Mouse (Mus musculus) regulatory T cell (primary cell): Measurements from ENCODE around the gene Bmp2.

Experiments used
- in situ Hi-C: fragments of 300-600 bp; cut with MboI, MseI; formaldehyde crosslinking; loops from one replicate; pipeline ENCODE4 v1.15.1; 2025; ENCODE audit warnings: high pct_unique_total_duplicates

The Bmp2 gene

DNA sequence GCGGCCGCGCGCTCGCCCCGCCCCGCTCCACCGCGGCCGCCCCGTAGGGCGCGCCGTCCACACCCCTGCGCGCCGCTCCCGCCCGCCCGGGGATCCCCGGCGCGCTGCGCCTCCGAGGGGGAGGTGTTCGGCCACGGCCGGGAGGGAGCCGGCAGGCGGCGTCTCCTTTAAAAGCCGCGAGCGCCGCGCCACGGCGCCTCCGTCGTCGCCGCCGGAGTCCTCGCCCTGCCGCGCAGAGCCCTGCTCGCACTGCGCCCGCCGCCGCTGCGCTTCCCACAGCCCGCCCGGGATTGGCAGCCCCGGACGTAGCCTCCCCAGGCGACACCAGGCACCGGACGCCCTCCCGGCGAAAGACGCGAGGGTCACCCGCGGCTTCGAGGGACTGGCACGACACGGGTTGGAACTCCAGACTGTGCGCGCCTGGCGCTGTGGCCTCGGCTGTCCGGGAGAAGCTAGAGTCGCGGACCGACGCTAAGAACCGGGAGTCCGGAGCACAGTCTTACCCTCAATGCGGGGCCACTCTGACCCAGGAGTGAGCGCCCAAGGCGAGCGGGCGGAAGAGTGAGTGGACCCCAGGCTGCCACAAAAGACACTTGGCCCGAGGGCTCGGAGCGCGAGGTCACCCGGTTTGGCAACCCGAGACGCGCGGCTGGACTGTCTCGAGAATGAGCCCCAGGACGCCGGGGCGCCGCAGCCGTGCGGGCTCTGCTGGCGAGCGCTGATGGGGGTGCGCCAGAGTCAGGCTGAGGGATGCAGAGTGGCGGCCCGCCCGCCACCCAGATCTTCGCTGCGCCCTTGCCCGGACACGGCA lies at the start of gene Bmp2:
Gene Bmp2, plus strand, starts transcription at position 129 of the 811 bp plus-strand sequence.
- in situ Hi-C loops, result no loop called here

GRCm38 (mm10) chr2:133505678-133506077 lies 46.3 kb upstream of the Bmp2 start:
- in situ Hi-C loops, result no loop called here

- in situ Hi-C loops, result no loop called here
Observed at GRCm38 (mm10) chr2:133507045-133507444, 44.9 kb upstream of the Bmp2 start.

DNA sequence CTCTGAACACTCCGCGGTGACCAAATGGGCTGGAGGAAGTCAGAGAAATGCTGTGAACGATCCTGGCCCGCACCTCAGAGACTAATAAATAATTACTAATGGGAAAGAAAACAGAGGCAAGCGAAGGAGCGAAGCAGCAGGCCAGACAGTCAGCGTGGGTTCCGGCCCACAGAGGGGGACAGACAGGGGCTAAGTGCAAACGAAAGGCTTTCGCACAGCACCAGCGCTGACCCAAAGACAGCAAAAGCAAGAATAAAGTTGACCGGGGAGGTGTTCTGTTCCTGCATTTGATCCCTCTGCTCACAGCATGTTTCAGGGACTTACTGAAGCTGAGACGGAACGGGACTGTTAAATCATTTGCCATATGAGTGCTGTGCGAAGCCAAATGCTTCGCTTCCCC lies 42.8 kb upstream of the Bmp2 start:
- in situ Hi-C loops, result no loop called here

DNA sequence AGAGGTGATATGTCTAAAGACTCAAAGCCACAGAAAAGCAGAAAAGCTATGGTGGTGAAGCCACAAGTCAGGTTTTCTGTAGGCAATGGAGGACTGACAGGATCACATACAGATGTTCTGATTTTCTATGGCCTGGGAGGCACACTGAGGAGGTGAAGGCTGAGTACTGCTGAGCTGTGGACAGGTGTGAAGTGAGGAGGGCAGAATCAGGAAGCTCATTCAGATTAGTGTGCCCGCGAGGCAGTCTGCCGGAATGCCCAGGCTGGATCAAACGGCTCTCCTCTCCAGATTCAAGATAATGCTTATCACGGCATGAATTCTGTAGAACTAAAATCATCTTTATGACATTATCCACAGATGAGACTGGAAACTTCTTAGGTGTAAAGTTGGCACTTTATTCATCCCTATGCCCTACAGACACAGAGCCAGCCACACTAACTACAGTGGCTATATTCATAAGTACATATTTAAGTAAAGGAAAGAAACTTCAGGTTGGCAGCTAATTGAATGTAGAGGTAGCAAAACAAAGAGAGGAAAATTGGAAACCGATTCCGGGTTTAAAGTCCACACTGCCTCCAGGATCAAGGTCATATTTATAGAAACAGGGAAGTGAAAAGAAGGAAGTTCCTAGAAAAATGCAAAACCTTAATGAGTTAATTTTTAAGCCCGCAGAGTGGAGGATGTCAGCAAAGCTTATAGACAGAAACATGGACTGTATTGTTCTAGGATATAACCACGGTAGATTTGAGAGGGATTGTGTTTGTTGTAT lies 40.8 kb upstream of the Bmp2 start:
- in situ Hi-C loops, result no loop called here

DNA sequence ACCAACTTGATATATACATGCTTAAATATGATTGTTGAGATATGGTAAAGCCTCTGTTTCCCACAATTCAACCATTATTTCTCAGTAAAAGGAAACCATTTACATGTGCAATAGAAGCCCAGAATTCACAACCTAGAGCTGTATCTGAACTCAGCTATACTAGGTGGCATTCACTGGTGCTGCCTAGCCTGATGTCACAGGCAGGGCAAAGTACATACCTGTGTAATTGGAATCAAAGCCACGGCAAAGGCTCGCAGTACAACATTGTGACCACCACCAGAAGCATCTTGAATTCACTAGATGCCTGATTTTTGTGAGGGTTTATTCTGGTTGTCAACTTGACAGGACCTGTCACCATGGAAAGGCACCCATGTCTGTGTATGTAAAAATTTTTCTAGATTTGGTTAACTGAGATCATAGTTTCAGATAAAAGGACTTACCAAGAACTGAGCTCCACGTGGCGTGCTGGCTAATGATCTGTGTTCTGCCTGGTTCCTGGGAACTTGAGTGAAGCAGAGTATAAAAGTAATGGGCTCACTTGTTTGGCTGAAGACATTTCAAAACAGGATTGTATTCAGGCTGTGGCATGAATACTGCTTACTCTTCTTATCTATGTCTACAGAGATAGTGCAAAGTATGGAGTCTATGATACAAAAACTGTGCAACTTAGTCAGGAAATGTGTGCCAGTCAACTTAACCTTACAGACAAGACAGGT lies 35.5 kb upstream of the Bmp2 start:
- in situ Hi-C loops, result no loop called here

DNA sequence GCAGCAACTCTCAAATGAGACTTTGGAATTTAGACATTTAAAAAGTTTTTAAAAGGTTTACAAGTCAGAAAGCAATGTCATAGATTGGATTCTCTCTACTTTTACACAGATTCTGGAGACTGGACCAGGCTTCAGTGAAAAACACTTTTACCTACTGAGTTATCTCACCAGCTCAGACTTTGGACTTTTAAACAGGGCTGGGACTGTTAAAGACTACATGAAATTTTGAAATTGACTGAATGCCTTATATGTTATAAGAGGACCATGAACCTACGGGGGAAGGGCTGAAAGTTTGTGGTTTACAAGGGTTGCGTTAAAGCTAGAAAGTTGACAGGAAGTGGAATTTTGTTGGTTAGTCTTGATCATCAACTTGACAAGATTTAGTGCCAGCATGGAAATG lies 34.1 kb upstream of the Bmp2 start:
- in situ Hi-C loops, result no loop called here

DNA sequence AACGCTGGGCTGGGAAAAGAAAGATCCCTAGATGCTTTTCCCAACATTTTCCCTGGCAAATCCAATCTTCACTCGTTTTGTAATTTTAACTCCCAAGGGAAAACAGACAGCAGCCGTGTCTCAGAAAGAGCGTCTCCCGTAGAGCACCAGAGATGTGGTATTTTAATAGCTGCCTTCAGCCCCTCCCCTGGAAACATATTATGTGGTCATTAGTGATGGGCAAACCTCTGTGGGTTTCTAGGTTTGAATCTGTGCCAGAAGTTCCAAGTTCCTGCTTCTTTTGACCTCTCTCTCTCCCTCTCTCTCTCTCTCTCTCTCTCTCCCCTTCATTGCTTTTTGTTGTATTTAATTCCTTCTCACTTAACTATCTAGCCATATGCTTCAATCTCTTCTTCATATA lies 30.8 kb upstream of the Bmp2 start:
- in situ Hi-C loops, result no loop called here

GRCm38 (mm10) chr2:133522121-133522520 lies 29.8 kb upstream of the Bmp2 start:
- in situ Hi-C loops, result no loop called here

- in situ Hi-C loops, result no loop called here
Observed at GRCm38 (mm10) chr2:133525621-133526181, 26.3 kb upstream of the Bmp2 start.

DNA sequence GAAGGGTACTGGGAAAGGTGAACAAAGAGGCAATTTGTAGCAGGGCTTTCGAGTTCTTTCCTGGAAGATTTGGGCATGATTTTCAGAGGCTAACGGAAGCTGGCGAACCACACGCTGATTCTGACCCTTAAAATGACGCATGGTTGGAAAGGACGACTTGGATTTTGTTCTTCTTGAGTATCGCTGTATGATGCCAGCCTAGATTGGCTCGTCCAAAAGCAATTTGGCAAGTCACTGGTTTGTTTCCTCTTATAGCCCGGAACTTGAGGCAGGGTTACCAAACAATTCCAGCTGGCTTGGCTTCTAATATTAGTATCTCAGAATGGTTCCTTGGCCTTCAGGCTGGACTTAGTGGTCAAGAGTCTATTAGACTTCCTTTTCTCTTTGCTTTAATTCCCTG lies 22.6 kb upstream of the Bmp2 start:
- in situ Hi-C loops, result no loop called here

DNA sequence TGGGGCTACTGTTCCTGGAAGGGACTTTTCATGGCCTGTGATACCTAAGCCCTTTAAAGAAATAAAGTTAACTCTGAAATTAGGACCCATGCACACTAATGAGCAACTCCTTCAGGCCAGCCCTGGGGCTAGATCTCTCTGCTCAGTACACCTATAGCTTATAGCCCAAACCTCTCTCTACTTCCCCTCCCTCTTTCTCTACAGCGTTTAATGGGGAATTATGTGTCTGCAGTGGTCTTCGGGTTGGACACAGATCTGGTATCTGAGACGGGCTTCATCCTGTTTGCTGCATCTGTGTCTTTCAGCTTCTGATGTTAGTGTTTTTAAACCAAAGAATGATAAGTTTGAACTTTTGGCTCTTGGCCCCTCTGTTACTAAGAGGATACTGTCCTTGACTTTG lies 18.9 kb upstream of the Bmp2 start:
- in situ Hi-C loops, result no loop called here

- in situ Hi-C loops, result no loop called here
Observed at GRCm38 (mm10) chr2:133535481-133535880, 16.5 kb upstream of the Bmp2 start.

- in situ Hi-C loops, result no loop called here
Observed at GRCm38 (mm10) chr2:133536812-133537211, 15.1 kb upstream of the Bmp2 start.

DNA sequence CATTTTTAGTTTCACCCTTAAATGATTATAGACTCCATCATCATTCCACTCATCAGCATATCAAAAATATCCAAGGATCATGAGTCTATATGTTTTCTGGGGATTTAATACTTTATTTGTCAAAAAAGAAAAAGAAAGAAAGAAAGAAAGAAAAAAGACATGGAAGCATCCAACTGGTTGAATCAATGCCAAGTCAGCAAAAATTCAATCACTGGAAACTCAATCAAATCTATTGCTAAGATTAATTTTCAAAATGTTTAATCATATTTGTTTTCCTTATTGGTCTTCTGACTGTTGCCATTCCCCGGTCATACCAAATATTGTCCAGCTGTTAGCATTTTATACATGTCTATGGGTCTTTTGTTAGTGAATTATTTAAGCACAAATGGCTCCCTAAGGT lies 11.3 kb upstream of the Bmp2 start:
- in situ Hi-C loops, result loop anchor here (10.0 kb wide), 1 partner anchor 436 kb away; no protein-coding TSS in a partner anchor

- in situ Hi-C loops, result no loop called here
Observed at GRCm38 (mm10) chr2:133550238-133550682, 1.7 kb upstream of the Bmp2 start.

DNA sequence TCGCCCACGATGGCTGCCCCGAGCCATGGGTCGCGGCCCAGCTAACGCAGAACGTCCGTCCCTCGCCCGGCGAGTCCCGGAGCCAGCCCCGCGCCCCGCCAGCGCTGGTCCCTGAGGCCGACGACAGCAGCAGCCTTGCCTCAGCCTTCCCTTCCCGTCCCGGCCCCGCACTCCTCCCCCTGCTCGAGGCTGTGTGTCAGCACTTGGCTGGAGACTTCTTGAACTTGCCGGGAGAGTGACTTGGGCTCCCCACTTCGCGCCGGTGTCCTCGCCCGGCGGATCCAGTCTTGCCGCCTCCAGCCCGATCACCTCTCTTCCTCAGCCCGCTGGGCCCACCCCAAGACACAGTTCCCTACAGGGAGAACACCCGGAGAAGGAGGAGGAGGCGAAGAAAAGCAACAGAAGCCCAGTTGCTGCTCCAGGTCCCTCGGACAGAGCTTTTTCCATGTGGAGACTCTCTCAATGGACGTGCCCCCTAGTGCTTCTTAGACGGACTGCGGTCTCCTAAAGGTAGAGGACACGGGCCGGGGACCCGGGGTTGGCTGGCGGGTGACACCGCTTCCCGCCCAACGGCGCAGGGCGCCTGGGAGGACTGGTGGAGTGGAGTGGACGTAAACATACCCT lies 995 bp downstream of the Bmp2 start:
- in situ Hi-C loops, result no loop called here

DNA sequence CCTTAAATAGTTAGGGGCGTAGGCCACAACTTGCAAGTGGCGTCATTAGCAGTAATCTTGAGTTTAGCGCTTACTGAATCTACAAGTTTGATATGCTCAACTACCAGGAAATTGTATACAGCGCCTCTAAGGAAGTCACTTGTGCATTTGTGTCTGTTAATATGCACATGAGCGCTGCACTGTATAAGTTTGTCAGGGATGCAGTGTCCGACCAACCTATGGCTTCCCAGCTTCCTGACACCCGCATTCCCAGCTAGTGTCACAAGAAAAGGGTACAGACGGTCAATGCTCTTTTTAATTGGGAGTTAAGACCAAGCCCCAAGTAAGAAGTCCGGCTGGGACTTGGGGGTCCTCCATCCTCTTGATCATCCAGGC lies 1.9 kb downstream of the Bmp2 start:
- in situ Hi-C loops, result no loop called here

- in situ Hi-C loops, result no loop called here
Observed at GRCm38 (mm10) chr2:133554286-133555021, 2.5 kb downstream of the Bmp2 start.

- in situ Hi-C loops, result no loop called here
Observed at GRCm38 (mm10) chr2:133564248-133564886, 12.4 kb downstream of the Bmp2 start.
